Mouse (Mus musculus): Measurements from ENCODE around the gene Cyp2u1. TPM values are rescaled to one million over a fixed set of nuclear protein-coding genes. Genes with fewer than 3 reads are reported as not detected.

Cyp2u1 gene
- total RNA-seq, 4 experiments from 2014 or later = 11.6 to 19.1 (median 12.0) TPM

GRCm38 (mm10) chr3:131254991-131255390 lies 48.0 kb downstream of the Cyp2u1 start:
- DNase-seq = no peak

- no peak for DNase-seq
Measured at GRCm38 (mm10) chr3:131251601-131252000, 51.4 kb downstream of the Cyp2u1 start.

GRCm38 (mm10) chr3:131250978-131251377 lies 52.0 kb downstream of the Cyp2u1 start:
- DNase-seq = no peak

- no peak for DNase-seq
Measured at GRCm38 (mm10) chr3:131250283-131250682, 52.7 kb downstream of the Cyp2u1 start.

GRCm38 (mm10) chr3:131248444-131248843 lies 54.6 kb downstream of the Cyp2u1 start:
- no peak for DNase-seq

GRCm38 (mm10) chr3:131247851-131248250 lies 55.2 kb downstream of the Cyp2u1 start:
- DNase-seq = no peak

GRCm38 (mm10) chr3:131247447-131247846 lies 55.6 kb downstream of the Cyp2u1 start:
- no peak for DNase-seq

GRCm38 (mm10) chr3:131246579-131247046 lies 56.4 kb downstream of the Cyp2u1 start:
- peak; percentile 46 for DNase-seq

GRCm38 (mm10) chr3:131245766-131246578 lies 57.1 kb downstream of the Cyp2u1 start:
- DNase-seq = peak; percentile 78

Other genes starting within 250 kb of the Cyp2u1 start
- 10 to 100 TPM in 3 of 4 experiments, 1 to 10 TPM in 1; 9.3 to 21.7 (median 13.4) TPM for gene Lef1, start 192.8 kb downstream of the Cyp2u1 start, total RNA-seq (2022)
- 100 to 1,000 TPM; 375 to 489 (median 428) TPM for gene Hadh, start 31.1 kb downstream of the Cyp2u1 start, total RNA-seq (2022)
- 1 to 10 TPM; 3.6 to 9.6 (median 6.1) TPM for gene Sgms2, start 188.2 kb upstream of the Cyp2u1 start, total RNA-seq (2022)